In genomic region chr10:62946738-62947471, GRCm38 (mm10) we compare ENCODE assay signal across 8 mouse cellular contexts. TPM values are rescaled to one million over a fixed set of nuclear protein-coding genes. Genes with fewer than 3 reads are reported as not detected.
DNase-seq lines count a peak whose midpoint lies in the region; ATAC-seq lines count a peak whose summit lies in the region.

Gene Dna2 (plus strand): TSS chr10:62947026.

- no peaks in the 10 kb centered on the region for H3K9me3 ChIP-seq in hindbrain, embryonic 15.5 days

- H3K4me2 ChIP-seq in hindbrain, embryonic 15.5 days: peak within 1 kb of the TSS; percentile 88

- under 1% methylated on average over 66 of the region's 68 CpGs for WGBS in hindbrain, embryonic 15.5 days

- peak within 1 kb of the TSS; percentile 54 for H3K9ac ChIP-seq in hindbrain, embryonic 15.5 days

- H3K27me3 ChIP-seq in hindbrain, embryonic 15.5 days: no peaks in the 10 kb centered on the region

- peak; percentile 86 for DNase-seq in R1 (ENCODE audit: low read depth, low spot score)
- DNase-seq in cerebellum, postnatal 14 days: peak; percentile 66 to 78
- peak; percentile 43 to 50 for DNase-seq in frontal cortex, postnatal 25 days (ENCODE audit: low spot score in 2 of 2)
- DNase-seq in left cerebral cortex, adult 11 months (ENCODE audit: low spot score): peak; percentile 41
- peak; percentile 81 to 90 for DNase-seq in lung, postnatal 4 days
- DNase-seq in retina, postnatal 7 days (ENCODE audit: low read depth, low spot score): peak; percentile 82
- peak; percentile 68 for DNase-seq in urinary bladder, postnatal 14 days (ENCODE audit: low spot score)

- ATAC-seq in hindbrain, embryonic 15.5 days (ENCODE audit: low FRiP score, low read depth): peak; percentile 93

- 0 out of 2 replicates have a peak, but pooled peaks cover 3% of the 10 kb centered on the region for H3K4me1 ChIP-seq in hindbrain, embryonic 15.5 days (replicated peaks)

- peaks cover 24% of the 10 kb centered on the region for H3K36me3 ChIP-seq in hindbrain, embryonic 15.5 days

- peak within 1 kb of the TSS; percentile 61 for H3K4me3 ChIP-seq in hindbrain, embryonic 15.5 days

- H3K27ac ChIP-seq in hindbrain, embryonic 15.5 days (replicated peaks): peak within 1 kb of the TSS; percentile 82

RNA-seq across cellular contexts. Expression of gene Dna2, which starts in this region (rescaled TPM):
- polyA plus RNA-seq in hindbrain, embryonic 15.5 days (2015; fragmentation: Nextera tagmentation; extraction: Ambion mirVana): 3.6 and 4.0 TPM in 2 replicates

Comparison
In these comparisons a context has a peak if more than half of its experiments do, and no peak if none do; other contexts are left out.
1. Peak in every context shown above with its lines: DNase-seq, ATAC-seq, H3K4me3 ChIP-seq and H3K27ac ChIP-seq.